Mouse (Mus musculus) left cerebral cortex, postnatal 25 days (tissue): ENCODE measurements around the gene Ctdsp1. TPM values are rescaled to one million over a fixed set of nuclear protein-coding genes. Genes with fewer than 3 reads are reported as not detected.

Source experiments
- DNase-seq, 2 experiments: peaks; one replicate each; pipeline ENCODE4 v3.0.0; 2022; ENCODE audit warnings: low spot score in 2 of 2, mixed read lengths in 1 of 2
- intact Hi-C: fragments of 180-260 bp; cut with DNase I; formaldehyde crosslinking; loops from one replicate; pipeline ENCODE4 v1.15.1; 2025
- total RNA-seq, 2 experiments: library from RNA; stranded (reverse); gene quantifications; 2 replicates each; pipeline ENCODE4 v1.2.3; 2021

Ctdsp1 gene
- total RNA-seq, 2 experiments from 2014 or later, result 22.5 to 27.1 TPM

- intact Hi-C loops, result no loop called here
- no peak for DNase-seq
Observed at GRCm38 (mm10) chr1:74374980-74375379, 16.3 kb upstream of the Ctdsp1 start, which contains the start of gene Slc11a1. Gene Slc11a1 (plus strand): TSS chr1:74375195.

- DNase-seq, result no peak
- intact Hi-C loops, result no loop called here
Observed at GRCm38 (mm10) chr1:74375561-74375960, 15.7 kb upstream of the Ctdsp1 start.

- no peak for DNase-seq
- intact Hi-C loops, result no loop called here
Observed at GRCm38 (mm10) chr1:74376396-74376795, 14.9 kb upstream of the Ctdsp1 start.

GRCm38 (mm10) chr1:74379058-74379504, 12.2 kb upstream of the Ctdsp1 start:
- intact Hi-C loops, result no loop called here
- DNase-seq, result no peak

GRCm38 (mm10) chr1:74380484-74380883, 10.8 kb upstream of the Ctdsp1 start:
- intact Hi-C loops, result no loop called here
- no peak for DNase-seq

- DNase-seq, result no peak
- intact Hi-C loops, result no loop called here
Observed at GRCm38 (mm10) chr1:74381588-74382021, 9.7 kb upstream of the Ctdsp1 start.

GRCm38 (mm10) chr1:74383385-74383784, 7.9 kb upstream of the Ctdsp1 start:
- no peak for DNase-seq
- intact Hi-C loops, result no loop called here

GRCm38 (mm10) chr1:74384525-74384924, 6.8 kb upstream of the Ctdsp1 start:
- no peak for DNase-seq
- intact Hi-C loops, result no loop called here

GRCm38 (mm10) chr1:74385064-74385463, 6.2 kb upstream of the Ctdsp1 start:
- intact Hi-C loops, result no loop called here
- DNase-seq, result no peak

- intact Hi-C loops, result no loop called here
- DNase-seq, result no peak
Observed at GRCm38 (mm10) chr1:74385531-74385930, 5.8 kb upstream of the Ctdsp1 start.

- no peak for DNase-seq
- intact Hi-C loops, result loop anchor here (2.0 kb wide), 1 partner anchor 74 kb away; no protein-coding TSS in a partner anchor
Observed at GRCm38 (mm10) chr1:74386363-74386713, 5.0 kb upstream of the Ctdsp1 start.

GRCm38 (mm10) chr1:74386714-74387385, 4.5 kb upstream of the Ctdsp1 start:
- intact Hi-C loops, result loop anchor here (2.0 kb wide), 1 partner anchor 74 kb away; no protein-coding TSS in a partner anchor

GRCm38 (mm10) chr1:74387386-74387988, 3.8 kb upstream of the Ctdsp1 start:
- no peak for DNase-seq
- intact Hi-C loops, result loop anchor here (2.0 kb wide), 1 partner anchor 75 kb away; no protein-coding TSS in a partner anchor

More at GRCm38 (mm10) chr1:74386714-74387385, 4.5 kb upstream of the Ctdsp1 start:
- peak; percentile 94 for DNase-seq

- DNase-seq, result no peak
- intact Hi-C loops, result no loop called here
Observed at GRCm38 (mm10) chr1:74388398-74388920, 2.9 kb upstream of the Ctdsp1 start.

GRCm38 (mm10) chr1:74389831-74390286, 1.4 kb upstream of the Ctdsp1 start:
- intact Hi-C loops, result loop anchor here (2.0 to 5.0 kb wide), 2 partner anchors 27 to 153 kb away; partner anchors contain the start of genes Arpc2 and Catip
- no peak for DNase-seq

- DNase-seq, result no peak
- intact Hi-C loops, result loop anchor here (2.0 to 5.0 kb wide), 2 partner anchors 28 to 153 kb away; partner anchors contain the start of genes Arpc2 and Catip
Observed at GRCm38 (mm10) chr1:74390287-74390906, 912 bp upstream of the Ctdsp1 start.

GRCm38 (mm10) chr1:74391844-74392441, 634 bp downstream of the Ctdsp1 start:
- intact Hi-C loops, result loop anchor here (2.0 to 5.0 kb wide), 2 partner anchors 29 to 155 kb away; partner anchors contain the start of genes Arpc2 and Catip
- peak in 1 of 2 experiments; percentile 27 for DNase-seq

GRCm38 (mm10) chr1:74392446-74392994, 1.2 kb downstream of the Ctdsp1 start:
- intact Hi-C loops, result loop anchor here (5.0 kb wide), 1 partner anchor 155 kb away; the partner anchor contains the start of gene Arpc2
- no peak for DNase-seq

- DNase-seq, result no peak
- intact Hi-C loops, result loop anchor here (5.0 kb wide), 1 partner anchor 156 kb away; the partner anchor contains the start of gene Arpc2
Observed at GRCm38 (mm10) chr1:74393010-74393409, 1.7 kb downstream of the Ctdsp1 start.
